Mouse (Mus musculus): ENCODE results near the gene Vmn2r112. TPM values are rescaled to one million over a fixed set of nuclear protein-coding genes. Genes with fewer than 3 reads are reported as not detected.

Vmn2r112 gene
- not detected for polyA plus RNA-seq (2014; fragmentation: Illumina TruSeq; extraction: RNeasy Lipid Tissue Mini Kit (QIAGEN cat#74804); ENCODE audit: low read depth, low replicate concordance)

DNA sequence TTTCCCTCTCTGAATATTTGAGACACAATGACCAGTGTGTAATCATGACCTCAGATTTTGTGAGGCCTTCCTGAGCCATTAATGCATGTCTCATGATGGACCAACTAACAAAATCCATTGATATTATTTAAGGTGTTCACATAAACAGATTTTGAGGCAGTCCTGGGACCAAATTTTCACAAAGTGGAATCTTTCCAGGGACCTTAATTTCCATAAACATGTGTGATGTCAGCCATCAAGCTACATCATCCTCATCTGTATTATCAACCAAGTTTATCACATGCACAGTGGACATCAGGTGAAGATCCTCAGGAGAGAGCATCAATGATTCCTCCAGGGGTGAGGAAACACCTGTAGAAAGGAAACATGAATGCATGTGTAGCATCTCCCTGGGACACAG is at the start of gene Vmn2r112:
Gene Vmn2r112, plus strand, starts transcription at position 301 of the 400 bp plus-strand sequence.

DNA sequence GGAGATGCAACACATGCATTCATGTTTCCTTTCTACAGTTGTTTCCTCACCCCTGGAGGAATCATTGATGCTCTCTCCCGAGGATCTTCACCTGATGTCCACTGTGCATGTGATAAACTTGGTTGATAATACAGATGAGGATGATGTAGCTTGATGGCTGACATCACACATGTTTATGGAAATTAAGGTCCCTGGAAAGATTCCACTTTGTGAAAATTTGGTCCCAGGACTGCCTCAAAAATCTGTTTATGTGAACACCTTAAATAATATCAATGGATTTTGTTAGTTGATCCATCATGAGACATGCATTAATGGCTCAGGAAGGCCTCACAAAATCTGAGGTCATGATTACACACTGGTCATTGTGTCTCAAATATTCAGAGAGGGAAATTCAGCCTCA is 27.4 kb upstream of the Vmn2r112 start, which contains the start of gene Vmn2r111:
Gene Vmn2r111, minus strand, starts transcription at position 101 of the 400 bp plus-strand sequence.

Other genes starting within 250 kb of the Vmn2r112 start
- 41.6 TPM for gene Zfp944, start 239.6 kb upstream of the Vmn2r112 start, polyA plus RNA-seq (2014; fragmentation: Illumina TruSeq; extraction: RNeasy Lipid Tissue Mini Kit (QIAGEN cat#74804); ENCODE audit: low read depth, low replicate concordance)
- gene Zfp758, start 239.5 kb upstream of the Vmn2r112 start, polyA plus RNA-seq (2014; fragmentation: Illumina TruSeq; extraction: RNeasy Lipid Tissue Mini Kit (QIAGEN cat#74804); ENCODE audit: low read depth, low replicate concordance) = 63.6 TPM
- gene Zfp946, start 176.7 kb upstream of the Vmn2r112 start, polyA plus RNA-seq (2014; fragmentation: Illumina TruSeq; extraction: RNeasy Lipid Tissue Mini Kit (QIAGEN cat#74804); ENCODE audit: low read depth, low replicate concordance) = 49.7 TPM
- not detected for gene Vmn2r111, start 27.5 kb upstream of the Vmn2r112 start, polyA plus RNA-seq (2014; fragmentation: Illumina TruSeq; extraction: RNeasy Lipid Tissue Mini Kit (QIAGEN cat#74804); ENCODE audit: low read depth, low replicate concordance)

Data from adrenal gland, adult 10 weeks (tissue).